Mouse (Mus musculus) kidney, embryonic 15.5 days (tissue): ENCODE results near the gene 9930111J21Rik1. TPM values are rescaled to one million over a fixed set of nuclear protein-coding genes. Genes with fewer than 3 reads are reported as not detected.
"Not testable (repeated sequence)": the region's sequence is repeated elsewhere in the genome, so short reads cannot be mapped to it uniquely, and the experiment has no call there.

Experiments
- ATAC-seq: fragments of 200-750 bp; cut with Nextera tagmentation; replicated peaks from 2 replicates; pipeline ENCODE4 v1.8.0; 2017; ENCODE audit warnings: moderate TSS enrichment; ENCODE audit not compliant: low FRiP score
- H3K27ac ChIP-seq: fragments of 300-500 bp; sonication (generic); 2 replicates; pipeline ENCODE4 v1.5.1; 2015; ENCODE audit warnings: mild to moderate bottlenecking, inconsistent platforms
- H3K27me3 ChIP-seq: fragments of 300-500 bp; sonication (generic); 2 replicates; pipeline ENCODE4 v1.6.1; 2015; ENCODE audit warnings: inconsistent platforms
- H3K36me3 ChIP-seq: fragments of 300-500 bp; sonication (generic); 2 replicates; pipeline ENCODE4 v1.6.1; 2015; ENCODE audit warnings: inconsistent platforms
- H3K4me1 ChIP-seq: fragments of 300-500 bp; sonication (generic); 2 replicates; pipeline ENCODE4 v1.6.1; 2015; ENCODE audit warnings: inconsistent platforms
- H3K4me2 ChIP-seq: fragments of 300-500 bp; sonication (generic); 2 replicates; pipeline ENCODE4 v1.6.1; 2015; ENCODE audit warnings: moderate library complexity, mild to moderate bottlenecking, inconsistent platforms
- H3K4me3 ChIP-seq: fragments of 300-500 bp; sonication (generic); replicated peaks from 2 replicates; pipeline ENCODE4 v1.5.1; 2015; ENCODE audit warnings: mild to moderate bottlenecking, inconsistent platforms
- H3K9ac ChIP-seq: fragments of 300-500 bp; sonication (generic); 2 replicates; pipeline ENCODE4 v1.6.1; 2015; ENCODE audit warnings: mild to moderate bottlenecking, inconsistent platforms
- H3K9me3 ChIP-seq: fragments of 300-500 bp; sonication (generic); replicated peaks from 2 replicates; pipeline ENCODE4 v1.6.1; 2016; ENCODE audit warnings: inconsistent platforms
- WGBS: fragments of 180-500 bp; shearing (Covaris S2); methylation state at CpG from one replicate; pipeline ENCODE4 v1.1.7; 2015; ENCODE audit warnings: mixed read lengths; 5-methylcytosine and 5-hydroxymethylcytosine counted together
- polyA plus RNA-seq: library from polyadenylated mRNA; unstranded; fragments of >200 nt; fragmentation: Nextera tagmentation; extraction: Ambion mirVana; gene quantifications from 2 replicates; pipeline ENCODE4 v1.2.1, GENCODE M21; 2015

Gene 9930111J21Rik1
- polyA plus RNA-seq, 1 experiment from 2014 or later = 0.53 TPM

- not testable (repeated sequence) for ATAC-seq, H3K27ac ChIP-seq, H3K27me3 ChIP-seq, H3K36me3 ChIP-seq, H3K9ac ChIP-seq, H3K4me2 ChIP-seq, H3K4me3 ChIP-seq, H3K9me3 ChIP-seq, H3K4me1 ChIP-seq
- WGBS = no CpG with 5 or more reads among the region's 1 CpGs
These were observed 808 bp downstream of the 9930111J21Rik1 start, which contains the start of gene Olfr56 for GRCm38 (mm10) chr11:48978240-48978939. TSS of gene Olfr56 (plus strand) at chr11:48978889.

DNA sequence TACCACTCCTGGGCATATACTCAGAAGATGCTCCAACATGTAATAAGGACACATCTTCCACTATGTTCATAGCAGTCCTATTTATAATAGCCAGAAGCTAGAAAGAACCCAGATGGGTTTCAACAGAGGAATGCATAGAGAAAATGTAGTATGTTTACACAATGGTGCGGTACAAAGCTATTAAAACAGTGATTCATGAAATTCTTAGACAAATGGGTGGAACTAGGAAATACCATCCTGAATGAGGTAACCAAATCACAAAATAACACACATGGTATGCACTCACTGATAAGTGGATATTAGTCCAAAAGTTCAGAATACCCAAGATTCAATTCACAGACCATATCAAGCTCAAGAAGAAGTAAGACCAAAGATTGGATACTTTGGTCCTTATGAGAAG lies 4.5 kb downstream of the 9930111J21Rik1 start:
- not testable (repeated sequence) for H3K27me3 ChIP-seq, H3K36me3 ChIP-seq, H3K4me3 ChIP-seq, H3K9ac ChIP-seq, H3K4me2 ChIP-seq, H3K9me3 ChIP-seq, H3K27ac ChIP-seq, ATAC-seq, H3K4me1 ChIP-seq
- no CpG with 5 or more reads among the region's 1 CpGs for WGBS

DNA sequence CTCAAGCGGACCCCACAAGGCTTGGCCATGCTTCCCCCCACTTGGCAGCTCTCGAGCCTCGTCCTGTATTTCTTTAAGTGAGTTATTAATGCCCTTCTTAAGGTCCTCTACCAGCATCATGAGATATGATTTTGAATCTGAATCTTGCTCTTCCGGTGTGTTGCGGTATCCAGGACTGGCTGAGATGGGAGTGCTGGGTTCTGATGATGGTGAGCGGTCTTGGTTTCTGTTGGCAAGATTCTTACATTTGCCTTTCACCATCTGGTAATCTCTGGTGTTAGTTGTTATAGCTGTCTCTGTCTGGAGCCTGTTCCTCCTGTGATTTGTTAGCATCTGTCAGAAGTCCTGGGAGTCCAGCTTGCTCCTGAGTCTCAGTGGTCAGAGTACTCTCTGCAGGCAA lies 33.1 kb downstream of the 9930111J21Rik1 start, which contains the start of gene Psme2b:
TSS of gene Psme2b (minus strand) at position 101 of the 400 bp plus-strand sequence.
- H3K36me3 ChIP-seq, ATAC-seq, H3K4me3 ChIP-seq, H3K9ac ChIP-seq, H3K27me3 ChIP-seq, H3K4me2 ChIP-seq, H3K9me3 ChIP-seq, H3K27ac ChIP-seq, H3K4me1 ChIP-seq: not testable (repeated sequence)
- 97% methylated on average over 6 of the region's 6 CpGs for WGBS

DNA sequence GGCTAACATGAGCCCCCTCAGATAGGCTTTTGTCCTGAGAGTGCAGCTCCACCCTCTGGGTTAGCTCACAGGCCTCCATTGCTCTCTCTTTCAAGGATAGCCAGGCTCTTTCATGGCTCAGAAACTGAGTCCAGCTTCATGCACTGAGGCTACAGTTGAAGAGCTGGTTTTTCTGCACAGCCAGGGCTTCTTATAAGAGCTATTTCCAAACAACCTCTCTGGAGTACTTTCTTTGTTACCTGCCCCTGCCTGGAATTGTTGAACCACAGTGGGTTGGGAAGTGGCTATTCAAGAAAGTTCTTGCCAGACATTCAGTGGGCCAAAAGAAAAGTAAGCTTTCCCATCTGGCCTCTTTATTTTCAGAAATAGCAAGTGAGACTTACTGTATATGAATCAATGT lies 39.9 kb downstream of the 9930111J21Rik1 start:
- not testable (repeated sequence) for H3K27ac ChIP-seq, H3K4me2 ChIP-seq, H3K4me3 ChIP-seq, ATAC-seq, H3K4me1 ChIP-seq, H3K9me3 ChIP-seq, H3K27me3 ChIP-seq, H3K36me3 ChIP-seq, H3K9ac ChIP-seq

DNA sequence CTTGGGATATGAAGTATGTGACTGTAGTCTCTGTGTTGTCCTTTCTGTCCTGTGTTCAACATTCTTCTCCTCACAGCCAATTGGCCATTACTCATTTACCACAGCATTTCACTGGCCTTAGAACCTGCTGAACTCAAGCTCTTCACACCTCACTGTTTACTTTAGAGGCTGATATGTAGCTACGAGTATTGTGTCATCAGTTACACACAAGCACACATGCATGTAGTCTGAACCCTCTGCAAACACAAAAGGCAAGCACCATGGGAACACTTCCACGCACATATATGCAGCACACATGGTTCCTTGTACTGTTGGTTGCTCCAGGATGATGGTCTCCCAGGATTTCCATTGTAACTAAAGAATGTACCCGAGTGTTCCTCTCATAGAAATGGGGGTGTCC lies 43.9 kb downstream of the 9930111J21Rik1 start:
- not testable (repeated sequence) for H3K9me3 ChIP-seq, H3K27ac ChIP-seq, H3K27me3 ChIP-seq, ATAC-seq, H3K36me3 ChIP-seq, H3K4me2 ChIP-seq, H3K4me3 ChIP-seq, H3K9ac ChIP-seq, H3K4me1 ChIP-seq
- no CpG with 5 or more reads among the region's 3 CpGs for WGBS

- not testable (repeated sequence) for H3K27ac ChIP-seq, H3K4me1 ChIP-seq, H3K36me3 ChIP-seq, H3K9ac ChIP-seq, H3K4me3 ChIP-seq, H3K4me2 ChIP-seq, H3K9me3 ChIP-seq, H3K27me3 ChIP-seq
- 35% methylated on average over 1 of the region's 1 CpGs for WGBS
- 0 out of 2 replicates have a peak, but pooled peaks have one; percentile 29 for ATAC-seq
These were observed 45.3 kb downstream of the 9930111J21Rik1 start for GRCm38 (mm10) chr11:48933923-48934322.

DNA sequence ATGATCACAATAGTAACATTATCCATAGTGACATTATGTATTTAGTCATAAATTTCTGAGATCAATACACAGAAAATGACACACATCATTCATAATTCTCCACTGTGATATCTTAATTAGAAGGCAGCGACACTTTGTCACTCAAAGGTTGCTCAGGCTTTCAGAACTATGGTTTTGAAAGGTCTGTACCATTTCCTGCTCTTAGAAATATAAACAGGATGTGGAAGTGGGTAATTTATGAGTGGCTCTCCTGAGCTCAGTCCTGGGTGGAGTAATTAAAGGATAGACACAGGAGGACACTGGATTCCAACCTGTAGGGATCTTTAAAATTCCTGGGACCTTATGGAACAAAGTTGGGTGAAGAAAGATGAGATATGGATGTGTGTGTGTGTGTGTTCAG lies 45.8 kb downstream of the 9930111J21Rik1 start:
- WGBS = 66% methylated on average over 1 of the region's 1 CpGs
- ATAC-seq, H3K27me3 ChIP-seq, H3K4me3 ChIP-seq, H3K27ac ChIP-seq, H3K9ac ChIP-seq, H3K9me3 ChIP-seq, H3K36me3 ChIP-seq, H3K4me2 ChIP-seq, H3K4me1 ChIP-seq: not testable (repeated sequence)

DNA sequence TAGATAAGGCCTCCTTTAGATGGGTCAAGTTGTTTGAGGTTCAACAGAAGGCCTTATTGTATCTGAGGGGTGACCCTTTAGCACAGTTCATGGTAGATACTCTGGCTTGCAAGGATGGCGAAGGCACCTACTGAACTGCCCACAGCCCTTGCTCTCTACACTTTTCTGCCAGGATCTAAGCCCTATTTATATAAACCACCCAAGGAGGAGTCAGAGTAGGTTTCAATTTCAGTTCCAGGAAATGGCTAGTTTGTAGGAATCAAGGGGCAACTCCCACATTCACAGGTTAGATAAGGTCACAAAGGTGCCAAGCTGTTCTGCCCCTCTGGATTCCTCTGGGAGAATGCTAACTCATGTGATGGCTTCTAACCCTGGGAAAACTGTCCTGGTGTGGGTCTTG lies 51.1 kb downstream of the 9930111J21Rik1 start:
- WGBS = 76% methylated on average over 1 of the region's 1 CpGs
- not testable (repeated sequence) for H3K36me3 ChIP-seq, H3K4me2 ChIP-seq, H3K4me1 ChIP-seq, H3K9ac ChIP-seq, H3K4me3 ChIP-seq, H3K27me3 ChIP-seq, H3K9me3 ChIP-seq, H3K27ac ChIP-seq
- 0 out of 2 replicates have a peak, but pooled peaks have one; percentile 36 for ATAC-seq

- not testable (repeated sequence) for ATAC-seq, H3K4me1 ChIP-seq, H3K9me3 ChIP-seq, H3K4me3 ChIP-seq, H3K27ac ChIP-seq, H3K4me2 ChIP-seq, H3K36me3 ChIP-seq, H3K27me3 ChIP-seq, H3K9ac ChIP-seq
These were observed 52.8 kb downstream of the 9930111J21Rik1 start for GRCm38 (mm10) chr11:48926437-48926836.

DNA sequence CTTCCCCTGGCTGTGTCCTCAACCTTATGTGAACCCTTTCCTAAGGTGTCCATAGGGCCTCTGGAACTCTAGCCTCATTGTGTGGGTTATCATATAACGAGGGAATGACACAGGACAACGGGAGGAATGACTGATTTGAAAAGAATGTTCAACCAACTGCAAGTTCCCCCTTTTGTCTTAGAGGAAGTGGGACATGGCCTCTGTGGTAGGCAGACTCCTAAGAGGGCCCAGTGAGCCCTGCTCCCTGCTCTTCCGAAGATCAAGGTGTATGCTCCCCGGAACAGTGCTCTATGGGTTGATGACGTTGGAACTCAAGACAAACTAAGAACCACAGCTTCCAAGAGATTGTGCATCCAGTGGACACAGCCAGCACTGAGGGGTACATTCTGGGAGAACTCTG lies 55.4 kb downstream of the 9930111J21Rik1 start:
- not testable (repeated sequence) for H3K9ac ChIP-seq, H3K27me3 ChIP-seq, H3K27ac ChIP-seq, H3K4me1 ChIP-seq, H3K36me3 ChIP-seq, H3K4me2 ChIP-seq, ATAC-seq, H3K4me3 ChIP-seq, H3K9me3 ChIP-seq
- WGBS = 71% methylated on average over 5 of the region's 5 CpGs

GRCm38 (mm10) chr11:48918380-48918779 lies 60.8 kb downstream of the 9930111J21Rik1 start:
- ATAC-seq = no peak
- H3K9me3 ChIP-seq = no peaks in the 10 kb centered on the region
- WGBS = 70% methylated on average over 3 of the region's 3 CpGs
- H3K27ac ChIP-seq = no peak overlapping the region
- H3K4me3 ChIP-seq = no peak overlapping the region
- H3K27me3 ChIP-seq = no peaks in the 10 kb centered on the region
- no peak overlapping the region for H3K9ac ChIP-seq
- no peaks in the 10 kb centered on the region for H3K4me1 ChIP-seq
- H3K4me2 ChIP-seq = no peak overlapping the region
- no peaks in the 10 kb centered on the region for H3K36me3 ChIP-seq

DNA sequence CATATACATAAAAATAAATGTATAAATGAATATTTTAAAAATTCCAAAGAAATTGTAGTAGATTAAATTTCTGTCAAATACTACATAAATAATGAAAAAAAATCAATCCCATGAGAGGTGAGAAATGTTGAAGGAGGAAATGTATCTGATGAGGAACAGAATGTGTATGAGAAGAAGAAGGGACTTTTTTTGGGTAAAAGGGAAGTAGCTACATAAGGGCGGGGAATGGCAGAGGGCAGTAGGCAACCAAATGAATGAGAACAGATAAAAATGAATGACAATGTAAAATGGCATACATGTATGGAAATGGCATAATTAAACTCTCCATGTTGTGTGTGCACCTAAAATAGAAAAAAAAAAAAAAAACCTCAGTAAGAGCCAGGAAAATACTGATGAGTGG lies 65.6 kb downstream of the 9930111J21Rik1 start:
- Histone ChIP-seq H3K9me3 (no peaks in the 10 kb centered on the region), H3K27ac (no peak overlapping the region), H3K4me3 (no peak overlapping the region), H3K36me3 (no peaks in the 10 kb centered on the region), H3K4me1 (no peaks in the 10 kb centered on the region), H3K9ac (no peak overlapping the region), H3K4me2 (no peak overlapping the region), H3K27me3 (no peaks in the 10 kb centered on the region)
- WGBS = 93% methylated on average over 1 of the region's 1 CpGs
- ATAC-seq = no peak

DNA sequence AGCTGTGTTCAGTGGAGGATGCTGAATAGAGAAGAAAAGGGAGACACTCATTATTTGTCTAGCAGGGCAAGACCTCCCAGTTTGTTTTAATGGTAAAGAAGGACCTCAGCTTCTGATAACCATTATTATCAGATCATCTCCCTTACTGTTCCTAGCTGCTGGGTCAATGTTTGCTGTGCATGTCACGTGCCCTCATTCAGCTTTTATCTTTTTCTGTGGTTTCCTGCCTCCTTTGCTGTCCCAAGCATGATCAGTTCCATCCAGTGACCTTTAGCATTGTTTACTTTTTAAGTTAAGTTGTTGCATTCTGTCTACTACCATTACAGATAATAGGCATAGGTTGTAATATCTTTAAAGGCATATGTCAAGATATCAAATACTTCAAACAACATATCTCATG lies 70.7 kb downstream of the 9930111J21Rik1 start:
- Histone ChIP-seq H3K27me3 (no peaks in the 10 kb centered on the region), H3K9ac (no peak overlapping the region), H3K9me3 (no peaks in the 10 kb centered on the region), H3K4me2 (no peak overlapping the region), H3K36me3 (no peaks in the 10 kb centered on the region), H3K4me1 (no peaks in the 10 kb centered on the region), H3K4me3 (no peak overlapping the region), H3K27ac (no peak overlapping the region)
- 55% methylated on average over 1 of the region's 1 CpGs for WGBS
- no peak for ATAC-seq
